Mouse (Mus musculus) cortical plate, adult 2 months (tissue): ENCODE measurements around the gene Efnb1.

ENCODE experiments used
- CTCF ChIP-seq: fragments of 200-500 bp; IDR thresholded peaks from 2 replicates; pipeline ENCODE4 v1.5.1; 2011; ENCODE audit warnings: mild to moderate bottlenecking, control low read depth, low read length; ENCODE audit not compliant: insufficient read depth; ENCODE audit errors: extremely low read depth
- POLR2A ChIP-seq: fragments of 200-500 bp; IDR thresholded peaks from 2 replicates; pipeline ENCODE4 v1.6.1; 2011; ENCODE audit warnings: mild to moderate bottlenecking, low read length, control low read depth; ENCODE audit not compliant: insufficient read depth; ENCODE audit errors: extremely low read depth

DNA sequence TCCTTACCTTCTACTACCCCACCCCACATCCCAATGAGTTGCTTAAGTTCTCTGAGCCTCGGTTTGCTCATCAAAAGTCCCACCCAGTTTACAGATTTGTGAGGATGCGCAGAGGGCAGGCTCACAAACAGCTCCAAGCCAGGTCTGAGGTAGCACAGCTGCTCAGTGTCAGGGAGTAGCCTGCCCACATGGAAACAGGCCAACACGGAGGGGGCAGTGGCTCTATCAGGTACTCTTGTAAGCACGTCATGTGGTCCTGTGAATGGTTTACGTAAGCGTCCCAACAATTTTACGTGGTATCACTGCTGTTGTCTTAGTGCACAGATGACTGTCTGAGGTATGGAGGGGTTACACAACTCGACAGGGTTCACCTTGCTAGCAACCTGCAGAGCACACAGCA, 23.1 kb downstream of the Efnb1 start:
- TF ChIP-seq POLR2A (no peak), CTCF (no peak)
